Mouse (Mus musculus): ENCODE data around the gene Cpa5.

The Cpa5 gene

GRCm38 (mm10) chr6:30644462-30644861, 33.7 kb downstream of the Cpa5 start:
- in situ Hi-C loops (cut with MboI): no loop called here

- in situ Hi-C loops (cut with MboI): no loop called here
Measured at GRCm38 (mm10) chr6:30645379-30645778, 34.6 kb downstream of the Cpa5 start.

- in situ Hi-C loops (cut with MboI): no loop called here
Measured at GRCm38 (mm10) chr6:30649651-30650296, 39.0 kb downstream of the Cpa5 start.

- in situ Hi-C loops (cut with MboI): no loop called here
Measured at GRCm38 (mm10) chr6:30652425-30653188, 41.8 kb downstream of the Cpa5 start.

GRCm38 (mm10) chr6:30653518-30653917, 42.7 kb downstream of the Cpa5 start:
- in situ Hi-C loops (cut with MboI): no loop called here

- in situ Hi-C loops (cut with MboI): no loop called here
Measured at GRCm38 (mm10) chr6:30654402-30654859, 43.6 kb downstream of the Cpa5 start.

GRCm38 (mm10) chr6:30654932-30655331, 44.1 kb downstream of the Cpa5 start:
- in situ Hi-C loops (cut with MboI): no loop called here

- in situ Hi-C loops (cut with MboI): no loop called here
Measured at GRCm38 (mm10) chr6:30657279-30657678, 46.5 kb downstream of the Cpa5 start.

- in situ Hi-C loops (cut with MboI): no loop called here
Measured at GRCm38 (mm10) chr6:30658619-30659018, 47.8 kb downstream of the Cpa5 start.

GRCm38 (mm10) chr6:30664776-30665175, 54.0 kb downstream of the Cpa5 start:
- in situ Hi-C loops (cut with MboI): no loop called here

- in situ Hi-C loops (cut with MboI): no loop called here
Measured at GRCm38 (mm10) chr6:30665296-30665695, 54.5 kb downstream of the Cpa5 start.

GRCm38 (mm10) chr6:30666043-30666442, 55.2 kb downstream of the Cpa5 start:
- in situ Hi-C loops (cut with MboI): no loop called here

GRCm38 (mm10) chr6:30667585-30667984, 56.8 kb downstream of the Cpa5 start:
- in situ Hi-C loops (cut with MboI): no loop called here

GRCm38 (mm10) chr6:30671696-30672095, 60.9 kb downstream of the Cpa5 start:
- in situ Hi-C loops (cut with MboI): no loop called here

- in situ Hi-C loops (cut with MboI): no loop called here
Measured at GRCm38 (mm10) chr6:30673764-30674561, 63.2 kb downstream of the Cpa5 start.

GRCm38 (mm10) chr6:30674714-30675280, 64.0 kb downstream of the Cpa5 start:
- in situ Hi-C loops (cut with MboI): no loop called here

- in situ Hi-C loops (cut with MboI): no loop called here
Measured at GRCm38 (mm10) chr6:30675281-30675771, 64.5 kb downstream of the Cpa5 start.

- in situ Hi-C loops (cut with MboI): no loop called here
Measured at GRCm38 (mm10) chr6:30676506-30676905, 65.7 kb downstream of the Cpa5 start.

- in situ Hi-C loops (cut with MboI): no loop called here
Measured at GRCm38 (mm10) chr6:30677591-30677990, 66.8 kb downstream of the Cpa5 start.

- in situ Hi-C loops (cut with MboI): no loop called here
Measured at GRCm38 (mm10) chr6:30678482-30678881, 67.7 kb downstream of the Cpa5 start.

GRCm38 (mm10) chr6:30679567-30679966, 68.8 kb downstream of the Cpa5 start:
- in situ Hi-C loops (cut with MboI): no loop called here

- in situ Hi-C loops (cut with MboI): no loop called here
Measured at GRCm38 (mm10) chr6:30680442-30680841, 69.6 kb downstream of the Cpa5 start.
